Mouse (Mus musculus) erythroblast, adult 5-6 weeks (primary cell): ENCODE data around the gene Ndufs2. TPM values are rescaled to one million over a fixed set of nuclear protein-coding genes. Genes with fewer than 3 reads are reported as not detected.

ENCODE experiments used
- ATAC-seq: replicated peaks from 2 replicates; pipeline ENCODE4 v1.8.0; 2016; ENCODE audit warnings: moderate number of reproducible peaks, mild to moderate bottlenecking, moderate TSS enrichment, inconsistent platforms; ENCODE audit not compliant: poor library complexity, low FRiP score, severe bottlenecking
- total RNA-seq, 2 experiments: library from RNA; stranded (forward) in 1 of 2; stranded (reverse) in 1 of 2; fragments of 150-400 nt in 1 of 2; fragments of 200-764, 138-1000 nt in 1 of 2; gene quantifications; 2 replicates each; pipeline versions ENCODE4 v1.2.3 to v1.2.4; 2015 to 2017; ENCODE audit warnings: low replicate concordance in 2 of 2

Ndufs2 gene
- total RNA-seq, 2 experiments from 2014 or later, result 62.1 to 78.4 TPM

- no peak for ATAC-seq
Observed at GRCm38 (mm10) chr1:171205704-171206493, 45.3 kb downstream of the Ndufs2 start.

- ATAC-seq, result no peak
Observed at GRCm38 (mm10) chr1:171204249-171204644, 46.9 kb downstream of the Ndufs2 start.

- no peak for ATAC-seq
Observed at GRCm38 (mm10) chr1:171203471-171204248, 47.5 kb downstream of the Ndufs2 start.

GRCm38 (mm10) chr1:171200769-171201168 lies 50.4 kb downstream of the Ndufs2 start:
- no peak for ATAC-seq

DNA sequence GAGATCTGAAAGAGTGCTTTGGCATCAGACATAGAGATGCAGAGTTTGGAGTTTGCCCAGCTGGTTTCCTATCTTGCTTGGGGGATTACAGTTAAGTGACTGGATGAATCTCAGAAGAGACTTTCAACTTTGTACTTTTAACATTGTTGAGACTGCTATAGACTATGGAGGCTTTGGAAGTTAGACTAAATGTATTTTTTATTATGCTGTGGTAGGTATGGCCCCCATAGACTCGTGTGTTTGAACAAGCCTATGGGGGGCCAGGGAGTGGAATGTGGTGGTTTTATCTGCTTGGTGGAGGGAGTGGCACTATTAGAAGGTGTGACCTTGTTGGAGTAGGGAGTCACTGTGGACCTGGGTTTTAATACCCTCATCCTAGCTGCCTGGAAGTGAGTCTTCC lies 51.7 kb downstream of the Ndufs2 start:
- ATAC-seq, result no peak

GRCm38 (mm10) chr1:171195887-171196397 lies 55.2 kb downstream of the Ndufs2 start, which contains the start of gene Pcp4l1:
Gene Pcp4l1 (minus strand): TSS chr1:171196268.
- ATAC-seq, result no peak

- ATAC-seq, result no peak
Observed at GRCm38 (mm10) chr1:171195046-171195822, 56.0 kb downstream of the Ndufs2 start.

DNA sequence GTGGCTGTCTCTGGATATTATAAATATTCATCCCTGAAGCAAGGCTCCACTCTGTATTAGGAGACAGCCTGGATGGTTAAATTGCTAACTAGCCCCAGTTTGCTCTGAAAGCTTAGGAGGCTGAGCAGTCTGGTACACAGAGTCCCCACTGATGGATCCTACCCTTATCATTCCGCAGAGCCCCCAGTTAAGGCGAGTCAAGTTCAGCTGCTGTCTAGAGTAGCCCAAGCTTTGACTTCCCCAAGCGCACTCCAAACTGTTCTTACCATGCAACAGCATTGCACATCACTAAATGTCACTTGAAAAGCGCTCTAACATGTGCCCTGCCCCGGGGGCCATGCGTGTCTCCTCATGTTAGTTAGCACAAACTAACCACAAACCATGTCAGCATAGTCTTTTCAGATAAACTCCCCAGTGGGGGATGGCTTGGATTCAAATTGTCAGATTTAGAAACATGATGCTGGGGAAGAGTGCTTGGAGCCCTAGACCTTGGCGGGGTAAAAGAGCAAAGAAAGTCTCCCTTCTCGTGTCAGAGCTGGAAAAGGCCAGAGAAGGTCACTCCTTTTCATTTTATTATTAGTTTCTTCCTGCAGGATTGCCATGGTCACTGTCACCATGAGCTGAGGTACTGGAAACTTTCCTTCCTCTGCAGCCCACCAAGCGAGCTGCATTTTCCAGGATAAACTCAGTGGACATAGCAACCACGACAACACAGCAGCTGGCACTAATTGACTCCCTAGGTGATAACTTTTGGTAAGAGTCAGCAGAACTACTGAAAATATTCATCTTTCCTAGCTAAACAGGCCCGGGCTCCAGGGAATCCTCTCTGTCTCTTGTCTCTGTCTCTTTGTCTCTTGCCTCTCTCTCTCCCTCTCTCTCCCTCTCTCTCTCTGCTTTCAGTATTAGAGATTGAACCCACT lies 57.0 kb downstream of the Ndufs2 start:
- ATAC-seq, result no peak

- no peak for ATAC-seq
Observed at GRCm38 (mm10) chr1:171193093-171193840, 57.9 kb downstream of the Ndufs2 start.

- ATAC-seq, result no peak
Observed at GRCm38 (mm10) chr1:171192283-171192682, 58.9 kb downstream of the Ndufs2 start.

- ATAC-seq, result no peak
Observed at GRCm38 (mm10) chr1:171190832-171191231, 60.4 kb downstream of the Ndufs2 start.

DNA sequence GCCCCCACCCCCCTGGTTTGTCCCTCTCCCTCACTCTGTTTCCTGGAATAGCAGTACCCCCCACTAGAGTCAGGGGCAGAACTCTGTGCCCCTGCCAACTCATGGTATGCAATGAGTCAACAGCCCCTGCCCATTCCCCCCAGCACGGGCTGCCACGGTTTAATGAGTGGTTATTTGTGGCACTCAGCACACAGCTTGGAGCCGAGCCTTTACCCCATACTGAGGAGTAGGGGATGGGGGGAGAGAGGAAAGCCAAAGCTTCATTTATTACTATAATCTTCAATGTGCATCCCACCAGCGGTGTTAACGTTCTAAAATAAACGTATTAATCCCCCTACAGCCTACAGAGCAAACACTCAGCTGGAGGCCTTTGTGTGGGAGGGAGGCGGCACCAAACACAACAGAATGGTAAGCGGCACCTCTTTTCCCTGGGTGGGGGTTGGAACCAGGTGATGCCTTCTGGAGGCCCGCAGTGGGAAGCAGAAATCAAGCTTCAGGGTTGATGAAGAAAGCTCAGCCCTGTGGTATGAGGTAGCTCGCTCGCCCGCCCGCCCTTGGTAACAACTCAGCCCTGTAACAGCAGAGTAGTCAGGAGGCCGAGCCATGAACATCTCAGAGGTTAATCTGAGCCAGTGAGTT lies 61.6 kb downstream of the Ndufs2 start:
- no peak for ATAC-seq

DNA sequence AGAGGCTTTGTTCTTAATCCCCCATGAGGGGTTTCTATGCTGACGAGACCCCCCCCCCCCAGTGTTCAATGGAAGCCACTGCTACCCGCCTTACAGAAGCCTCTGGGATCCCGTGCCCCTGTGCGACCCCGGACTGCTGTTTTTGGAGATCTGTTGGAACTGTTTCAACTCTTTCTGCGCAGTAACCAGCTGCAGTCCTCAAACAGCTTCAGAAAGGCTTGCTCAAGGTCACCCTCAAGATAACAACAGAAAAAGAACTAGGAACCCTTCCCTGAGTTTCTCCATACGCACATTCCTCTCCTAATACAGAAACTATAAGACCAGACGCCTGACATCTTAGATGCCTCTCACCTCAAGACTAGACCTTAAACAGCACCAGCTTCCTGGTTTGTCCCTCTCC lies 62.1 kb downstream of the Ndufs2 start:
- no peak for ATAC-seq

DNA sequence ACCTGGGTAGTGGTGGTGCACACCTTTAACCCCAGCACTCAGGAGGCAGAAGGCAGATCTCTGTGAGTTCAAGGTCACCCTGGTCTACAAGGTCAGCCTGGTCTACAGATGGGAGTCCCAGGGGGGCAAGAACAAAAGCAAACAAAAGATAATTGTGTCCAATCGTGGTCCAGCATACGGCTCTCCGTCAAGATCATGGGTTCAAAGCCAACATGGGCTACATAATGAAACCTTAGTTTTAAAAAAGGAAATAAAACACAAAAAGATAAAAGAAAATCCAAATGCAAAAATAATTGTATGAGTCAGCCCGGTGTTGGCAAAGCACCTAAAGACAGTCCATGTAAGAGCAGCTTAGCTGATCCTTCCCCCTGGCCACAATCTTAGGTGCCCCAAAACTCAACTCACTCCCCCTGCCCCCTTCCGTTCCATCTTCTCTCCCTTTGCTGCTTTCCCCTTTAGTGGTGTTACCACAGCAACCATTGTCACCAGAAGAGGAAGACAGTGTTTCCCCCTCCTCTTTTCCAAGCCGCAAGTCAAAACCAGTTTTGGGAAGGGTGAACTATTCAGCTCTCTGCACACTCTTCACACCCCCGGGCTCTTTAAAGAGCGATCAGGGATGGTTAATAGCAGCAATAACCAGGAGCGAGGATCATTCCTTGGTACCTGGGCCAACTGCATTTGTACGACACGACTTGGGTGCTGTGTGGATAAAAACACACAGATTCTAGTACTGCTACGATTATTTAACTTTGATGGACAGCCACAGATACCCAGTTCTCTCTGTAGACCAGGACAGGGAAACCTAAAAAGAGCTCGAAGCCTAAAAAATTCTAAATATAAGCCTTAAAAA lies 63.1 kb downstream of the Ndufs2 start:
- no peak for ATAC-seq

- no peak for ATAC-seq
Observed at GRCm38 (mm10) chr1:171185655-171186054, 65.5 kb downstream of the Ndufs2 start.
